Mouse (Mus musculus) liver, embryonic 12.5 days (tissue): ENCODE measurements around the gene Thrap3. TPM values are rescaled to one million over a fixed set of nuclear protein-coding genes. Genes with fewer than 3 reads are reported as not detected.

Experiments
- ATAC-seq: fragments of 200-750 bp; cut with Nextera tagmentation; 2 replicates; pipeline ENCODE4 v1.8.0; 2017; ENCODE audit warnings: moderate number of reproducible peaks, mild to moderate bottlenecking, moderate library complexity
- H3K27ac ChIP-seq: fragments of 300-500 bp; sonication (generic); 2 replicates; pipeline ENCODE4 v1.5.1; 2016; ENCODE audit warnings: mild to moderate bottlenecking
- H3K27me3 ChIP-seq: fragments of 300-500 bp; sonication (generic); replicated peaks from 2 replicates; pipeline ENCODE4 v1.6.1; 2016; ENCODE audit warnings: mild to moderate bottlenecking, moderate library complexity
- H3K36me3 ChIP-seq: fragments of 300-500 bp; sonication (generic); 2 replicates; pipeline ENCODE4 v1.6.1; 2016; ENCODE audit warnings: mild to moderate bottlenecking, moderate library complexity
- H3K4me1 ChIP-seq: fragments of 300-500 bp; sonication (generic); 2 replicates; pipeline ENCODE4 v1.6.1; 2016
- H3K4me2 ChIP-seq: fragments of 300-500 bp; sonication (generic); 2 replicates; pipeline ENCODE4 v1.6.1; 2016; ENCODE audit warnings: mild to moderate bottlenecking, moderate library complexity
- H3K4me3 ChIP-seq: fragments of 300-500 bp; sonication (generic); 2 replicates; pipeline ENCODE4 v1.5.1; 2016; ENCODE audit warnings: mild to moderate bottlenecking, moderate library complexity
- H3K9ac ChIP-seq: fragments of 300-500 bp; sonication (generic); 2 replicates; pipeline ENCODE4 v1.6.1; 2016; ENCODE audit warnings: mild to moderate bottlenecking, moderate library complexity
- H3K9me3 ChIP-seq: fragments of 300-500 bp; sonication (generic); replicated peaks from 2 replicates; pipeline ENCODE4 v1.6.1; 2016; ENCODE audit warnings: mild to moderate bottlenecking, moderate library complexity
- WGBS: fragments of 180-500 bp; shearing (Covaris S2); methylation state at CpG from one replicate; pipeline ENCODE4 v1.1.7; 2016; ENCODE audit not compliant: insufficient replicate concordance; 5-methylcytosine and 5-hydroxymethylcytosine counted together
- polyA plus RNA-seq: library from polyadenylated mRNA; unstranded; fragments of >200 nt; fragmentation: Nextera tagmentation; extraction: Ambion mirVana; gene quantifications from 2 replicates; pipeline ENCODE4 v1.2.1, GENCODE M21; 2016

Thrap3 gene
- polyA plus RNA-seq, 1 experiment from 2014 or later = 162 TPM

- Histone ChIP-seq H3K27ac (peak overlapping the region; percentile 3; the same call in 1 of the 2 replicates), H3K9ac (no peak overlapping the region)
- peak; percentile 1; the same call in 1 of the 2 replicates for ATAC-seq
These were observed 52.8 kb downstream of the Thrap3 start for GRCm38 (mm10) chr4:126149798-126150197.

GRCm38 (mm10) chr4:126149041-126149676, 53.4 kb downstream of the Thrap3 start:
- peak overlapping the region; percentile 59 for H3K4me3 ChIP-seq
- peak; percentile 2; the same call in 1 of the 2 replicates for ATAC-seq
- H3K4me1 ChIP-seq = peaks cover 48% of the 10 kb centered on the region
- 33% methylated on average over 42 of the region's 42 CpGs for WGBS
- no peaks in the 10 kb centered on the region; the same call in 1 of the 2 replicates for H3K36me3 ChIP-seq
- H3K27me3 ChIP-seq = peaks cover 69% of the 10 kb centered on the region
- peak overlapping the region; percentile 77 for H3K27ac ChIP-seq
- H3K9ac ChIP-seq = peak overlapping the region; percentile 61
- H3K4me2 ChIP-seq = peak overlapping the region; percentile 70
- H3K9me3 ChIP-seq = no peaks in the 10 kb centered on the region

More at GRCm38 (mm10) chr4:126149798-126150197, 52.8 kb downstream of the Thrap3 start:
- H3K9me3 ChIP-seq = no peaks in the 10 kb centered on the region
- no peaks in the 10 kb centered on the region; the same call in 1 of the 2 replicates for H3K36me3 ChIP-seq
- H3K4me3 ChIP-seq = peak overlapping the region; percentile 59; the same call in 1 of the 2 replicates
- peaks cover 48% of the 10 kb centered on the region for H3K4me1 ChIP-seq
- peaks cover 69% of the 10 kb centered on the region for H3K27me3 ChIP-seq
- peak overlapping the region; percentile 70 for H3K4me2 ChIP-seq
- WGBS = 67% methylated on average over 10 of the region's 10 CpGs

GRCm38 (mm10) chr4:126148161-126148961, 54.2 kb downstream of the Thrap3 start:
- whole genome bisulfite sequencing = 2% methylated on average over 57 of the region's 67 CpGs
- Histone ChIP-seq H3K9ac (peak overlapping the region; percentile 61), H3K4me2 (peak overlapping the region; percentile 70), H3K27me3 (peaks cover 69% of the 10 kb centered on the region), H3K9me3 (no peaks in the 10 kb centered on the region), H3K4me3 (peak overlapping the region; percentile 59), H3K36me3 (no peaks in the 10 kb centered on the region; the same call in 1 of the 2 replicates), H3K4me1 (peaks cover 48% of the 10 kb centered on the region), H3K27ac (peak overlapping the region; percentile 77)
- peak; percentile 47 for ATAC-seq

DNA sequence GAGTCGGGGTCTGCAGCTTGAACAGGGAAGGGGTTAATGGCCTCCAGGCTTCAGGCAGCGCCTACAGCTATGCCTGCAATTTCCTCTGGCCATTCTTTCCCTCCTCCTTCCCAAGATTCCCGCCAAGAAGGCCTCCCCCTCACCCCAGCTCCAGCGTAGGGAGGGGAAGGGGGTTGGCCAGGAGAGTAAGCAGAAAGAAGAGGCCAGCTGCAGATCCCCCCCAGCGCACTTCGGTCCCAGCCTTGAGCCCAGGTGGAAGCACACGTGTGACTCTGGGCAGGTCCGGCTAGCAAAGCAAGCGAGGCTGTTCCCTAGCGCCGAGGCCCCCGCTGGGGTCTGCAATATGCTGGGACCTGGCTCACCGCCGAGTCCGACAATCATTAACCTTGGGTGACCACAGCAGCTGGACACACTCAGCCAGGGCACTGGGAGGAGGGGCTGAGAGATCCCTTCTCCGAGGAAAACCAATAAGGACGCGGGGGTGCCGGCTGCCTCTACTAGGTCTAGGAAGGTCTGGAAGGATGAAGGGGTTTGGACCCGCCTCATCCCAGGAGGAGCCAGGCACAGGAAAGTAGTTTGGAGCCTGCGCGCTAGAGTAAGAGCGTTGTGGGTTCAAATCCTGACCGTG, 54.9 kb downstream of the Thrap3 start, which contains the start of gene Eva1b:
Gene Eva1b, plus strand, starts transcription at position 212 of the 628 bp plus-strand sequence.
- peak within 1 kb of the TSS; percentile 61 for H3K9ac ChIP-seq
- H3K36me3 ChIP-seq = no peaks in the 10 kb centered on the region; the same call in 1 of the 2 replicates
- peak within 1 kb of the TSS; percentile 77 for H3K27ac ChIP-seq
- H3K4me1 ChIP-seq = peaks cover 48% of the 10 kb centered on the region
- H3K4me3 ChIP-seq = peak within 1 kb of the TSS; percentile 59
- peak; percentile 62 for ATAC-seq
- WGBS = 15% methylated on average over 24 of the region's 24 CpGs
- peaks cover 69% of the 10 kb centered on the region for H3K27me3 ChIP-seq
- H3K9me3 ChIP-seq = no peaks in the 10 kb centered on the region
- peak within 1 kb of the TSS; percentile 70 for H3K4me2 ChIP-seq

GRCm38 (mm10) chr4:126146974-126147532, 55.5 kb downstream of the Thrap3 start:
- Histone ChIP-seq H3K9me3 (no peaks in the 10 kb centered on the region), H3K27me3 (peaks cover 64% of the 10 kb centered on the region), H3K4me3 (peak overlapping the region; percentile 59; the same call in 1 of the 2 replicates), H3K27ac (peak overlapping the region; percentile 77), H3K4me2 (peak overlapping the region; percentile 70), H3K36me3 (no peaks in the 10 kb centered on the region; the same call in 1 of the 2 replicates), H3K9ac (no peak overlapping the region), H3K4me1 (peaks cover 48% of the 10 kb centered on the region)
- ATAC-seq = no peak
- WGBS = 51% methylated on average over 9 of the region's 9 CpGs

DNA sequence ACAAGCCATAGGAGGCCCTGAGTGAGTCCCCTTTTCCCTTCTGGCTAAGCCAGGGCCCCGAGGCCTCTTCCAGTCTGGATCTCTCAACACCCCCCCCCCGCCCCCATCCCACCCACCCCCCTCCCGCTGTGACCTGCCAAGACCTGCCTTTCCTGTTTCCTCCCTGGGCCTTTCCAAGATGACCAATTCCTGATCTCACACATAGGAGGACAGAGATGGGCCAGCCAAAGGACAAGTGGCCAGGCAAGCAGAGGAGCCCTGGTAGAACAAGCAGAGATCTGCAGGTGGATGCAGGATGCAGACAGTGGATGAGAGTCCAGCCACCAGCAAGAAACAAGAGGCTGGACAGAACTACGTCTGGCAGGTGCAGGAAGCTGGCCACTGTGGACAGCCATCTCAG, 57.2 kb downstream of the Thrap3 start:
- H3K9ac ChIP-seq = no peak overlapping the region
- H3K4me3 ChIP-seq = no peak overlapping the region
- WGBS = 48% methylated on average over 4 of the region's 4 CpGs
- no peak for ATAC-seq
- H3K27ac ChIP-seq = no peak overlapping the region
- no peaks in the 10 kb centered on the region for H3K9me3 ChIP-seq
- no peak overlapping the region for H3K4me2 ChIP-seq
- H3K27me3 ChIP-seq = peaks cover 47% of the 10 kb centered on the region
- no peaks in the 10 kb centered on the region for H3K36me3 ChIP-seq
- peaks cover 37% of the 10 kb centered on the region for H3K4me1 ChIP-seq

DNA sequence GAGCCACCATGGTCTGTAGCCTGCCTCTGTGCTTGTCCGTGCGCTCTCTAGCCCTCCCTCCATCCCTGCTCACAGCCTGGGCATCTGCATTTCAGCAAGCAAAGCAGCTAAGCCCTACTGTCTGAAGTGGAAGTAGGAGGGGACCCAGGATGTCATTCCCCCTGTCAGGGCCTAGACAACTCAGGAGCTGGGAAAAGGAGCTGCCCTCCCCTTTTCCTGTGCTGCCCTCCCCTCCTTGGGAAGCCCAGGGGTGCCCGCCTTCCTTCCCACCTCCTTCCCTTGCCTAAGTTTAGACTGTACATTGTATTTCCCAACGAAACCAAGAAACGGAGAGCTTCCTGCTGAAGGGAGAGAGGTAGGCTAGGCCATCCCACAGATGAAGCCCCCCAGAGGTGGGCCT, 61.5 kb downstream of the Thrap3 start:
- peaks cover 41% of the 10 kb centered on the region for H3K36me3 ChIP-seq
- peak; percentile 31; the same call in 1 of the 2 replicates for ATAC-seq
- H3K4me3 ChIP-seq = no peak overlapping the region
- H3K9ac ChIP-seq = no peak overlapping the region
- 0 out of 2 replicates have a peak, but pooled peaks cover 6% of the 10 kb centered on the region for H3K27me3 ChIP-seq
- H3K9me3 ChIP-seq = no peaks in the 10 kb centered on the region
- WGBS = 64% methylated on average over 5 of the region's 5 CpGs
- H3K27ac ChIP-seq = no peak overlapping the region; the same call in 1 of the 2 replicates
- H3K4me1 ChIP-seq = peaks cover 6% of the 10 kb centered on the region
- no peak overlapping the region for H3K4me2 ChIP-seq

- H3K36me3 ChIP-seq = peaks cover 62% of the 10 kb centered on the region
- no peaks in the 10 kb centered on the region for H3K4me1 ChIP-seq
- ATAC-seq = no peak
- H3K9me3 ChIP-seq = no peaks in the 10 kb centered on the region
- H3K27me3 ChIP-seq = no peaks in the 10 kb centered on the region
- no peak overlapping the region for H3K27ac ChIP-seq
- H3K4me3 ChIP-seq = no peak overlapping the region
- no peak overlapping the region for H3K4me2 ChIP-seq
- WGBS = 74% methylated on average over 4 of the region's 4 CpGs
- H3K9ac ChIP-seq = no peak overlapping the region
These were observed 64.8 kb downstream of the Thrap3 start for GRCm38 (mm10) chr4:126137773-126138172.

DNA sequence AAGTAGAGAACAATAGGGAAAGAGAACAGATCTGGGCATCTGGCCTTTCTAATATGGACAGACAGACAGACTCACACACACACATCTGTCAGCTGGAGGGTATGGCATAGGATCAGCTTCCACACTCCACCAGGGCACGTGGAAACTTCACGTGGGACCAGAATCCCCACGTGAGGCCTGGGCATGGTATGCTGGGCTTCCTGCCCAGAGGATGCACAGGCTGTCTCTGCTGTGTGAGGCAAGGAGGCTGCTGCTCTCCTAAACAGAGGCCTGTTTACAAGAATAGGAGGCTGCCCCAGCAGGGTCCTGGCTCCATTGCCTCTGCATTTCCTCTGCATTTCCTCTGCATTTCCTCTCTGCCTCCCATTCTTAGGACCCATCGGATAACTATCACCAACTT, 67.9 kb downstream of the Thrap3 start:
- H3K4me3 ChIP-seq = no peak overlapping the region
- H3K9me3 ChIP-seq = no peaks in the 10 kb centered on the region
- no peak overlapping the region for H3K4me2 ChIP-seq
- WGBS = 75% methylated on average over 4 of the region's 4 CpGs
- H3K27me3 ChIP-seq = no peaks in the 10 kb centered on the region
- peaks cover 15% of the 10 kb centered on the region for H3K4me1 ChIP-seq
- no peak overlapping the region for H3K9ac ChIP-seq
- peaks cover 65% of the 10 kb centered on the region for H3K36me3 ChIP-seq
- no peak overlapping the region for H3K27ac ChIP-seq
- no peak for ATAC-seq

- no peak for ATAC-seq
- 81% methylated on average over 4 of the region's 4 CpGs for WGBS
- H3K36me3 ChIP-seq = peaks cover 65% of the 10 kb centered on the region
These were observed 68.3 kb downstream of the Thrap3 start for GRCm38 (mm10) chr4:126134236-126134635.

GRCm38 (mm10) chr4:126132636-126133264, 69.8 kb downstream of the Thrap3 start:
- Histone ChIP-seq H3K9me3 (no peaks in the 10 kb centered on the region), H3K4me2 (no peak overlapping the region), H3K36me3 (peaks cover 65% of the 10 kb centered on the region), H3K4me3 (no peak overlapping the region), H3K4me1 (peaks cover 15% of the 10 kb centered on the region), H3K27me3 (no peaks in the 10 kb centered on the region), H3K27ac (no peak overlapping the region), H3K9ac (no peak overlapping the region)
- no peak for ATAC-seq
- WGBS = 83% methylated on average over 6 of the region's 6 CpGs

More at GRCm38 (mm10) chr4:126134236-126134635, 68.3 kb downstream of the Thrap3 start:
- Histone ChIP-seq H3K4me2 (no peak overlapping the region), H3K27ac (no peak overlapping the region), H3K9ac (no peak overlapping the region), H3K4me1 (peaks cover 15% of the 10 kb centered on the region), H3K9me3 (no peaks in the 10 kb centered on the region), H3K27me3 (no peaks in the 10 kb centered on the region), H3K4me3 (no peak overlapping the region)
